Mouse (Mus musculus) thymus, postnatal 36 days (tissue): ENCODE results near the gene Rb1.

Experiments
- DNase-seq, 2 experiments: peaks; one replicate each; pipeline ENCODE4 v3.0.0; 2022; ENCODE audit warnings: mixed read lengths in 2 of 2

The Rb1 gene

DNA sequence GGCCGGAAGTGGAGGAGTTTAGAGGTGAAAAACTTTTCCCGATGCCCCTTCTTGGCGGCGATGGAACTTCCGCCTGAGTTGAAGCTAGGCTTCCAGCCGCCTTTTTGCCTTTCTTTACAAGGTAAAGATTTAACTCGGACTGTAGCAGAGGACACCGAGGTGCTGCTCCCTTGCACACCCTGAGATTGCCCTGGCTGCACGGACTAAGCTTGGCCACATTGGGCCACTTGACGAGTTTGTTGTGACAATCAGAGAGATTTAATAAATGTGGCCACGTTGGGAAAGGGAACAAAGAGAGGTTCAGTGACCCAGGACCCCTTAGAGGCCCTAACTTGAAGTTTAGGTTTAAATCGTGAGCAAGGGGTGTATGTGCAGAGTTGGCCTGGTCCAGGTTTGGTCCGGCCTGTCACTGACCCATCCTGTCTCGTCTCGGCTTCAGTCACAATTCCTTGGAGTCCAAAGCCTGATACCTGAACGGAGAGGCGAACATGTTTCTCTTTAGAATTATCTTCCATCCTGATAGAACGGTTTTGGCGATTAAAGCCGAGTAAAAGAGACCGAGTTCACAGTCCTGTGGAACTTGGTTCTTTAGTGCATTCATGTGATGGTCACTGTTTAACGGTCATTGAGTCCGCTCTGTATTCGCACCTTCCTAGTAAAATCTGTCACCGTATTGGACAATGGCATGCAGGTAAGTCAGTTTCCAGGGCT is 181.8 kb downstream of the Rb1 start:
- DNase-seq: no peak

DNA sequence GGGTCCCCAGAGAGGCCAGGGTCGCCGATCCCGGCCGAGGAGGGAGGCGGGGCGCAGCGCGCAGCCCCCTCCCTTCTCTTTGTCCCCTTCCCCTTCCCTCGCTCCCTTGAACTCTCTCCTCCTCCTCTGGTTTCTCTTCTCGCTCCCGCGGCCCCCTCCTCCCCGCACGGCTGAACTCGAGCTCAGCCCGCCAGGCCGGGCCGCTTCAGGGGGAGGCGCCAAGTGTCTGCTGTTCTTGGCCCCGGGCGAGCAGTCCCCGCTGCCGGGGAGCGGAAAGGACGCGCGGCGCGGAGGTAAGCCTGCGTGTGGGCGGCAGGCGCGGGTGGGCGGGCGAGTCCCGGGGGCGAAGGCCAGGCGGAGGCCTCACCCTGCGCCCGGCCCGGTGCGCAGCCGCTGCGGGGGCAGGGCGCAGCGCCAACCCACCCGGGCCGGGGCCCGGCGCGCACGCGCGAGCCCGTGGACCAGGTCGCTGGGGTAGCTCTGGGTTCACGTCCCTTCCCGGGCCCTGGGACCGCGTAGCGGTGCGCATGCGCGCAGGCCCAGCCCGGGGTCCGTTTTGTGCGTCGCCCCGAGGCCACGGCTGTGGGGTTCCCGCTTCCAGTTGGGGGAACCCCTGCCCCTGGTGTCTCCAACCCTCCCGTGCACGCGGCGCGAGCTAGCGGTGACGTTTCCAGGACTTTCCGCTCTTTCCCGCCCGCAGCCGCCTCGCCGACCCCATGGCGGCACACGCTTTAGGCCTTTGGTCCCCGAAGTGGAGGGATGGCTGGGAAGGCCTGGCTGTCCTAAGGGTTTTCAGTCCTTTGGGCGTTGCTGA is 182.5 kb downstream of the Rb1 start:
- DNase-seq: peak; percentile 88 to 94

DNA sequence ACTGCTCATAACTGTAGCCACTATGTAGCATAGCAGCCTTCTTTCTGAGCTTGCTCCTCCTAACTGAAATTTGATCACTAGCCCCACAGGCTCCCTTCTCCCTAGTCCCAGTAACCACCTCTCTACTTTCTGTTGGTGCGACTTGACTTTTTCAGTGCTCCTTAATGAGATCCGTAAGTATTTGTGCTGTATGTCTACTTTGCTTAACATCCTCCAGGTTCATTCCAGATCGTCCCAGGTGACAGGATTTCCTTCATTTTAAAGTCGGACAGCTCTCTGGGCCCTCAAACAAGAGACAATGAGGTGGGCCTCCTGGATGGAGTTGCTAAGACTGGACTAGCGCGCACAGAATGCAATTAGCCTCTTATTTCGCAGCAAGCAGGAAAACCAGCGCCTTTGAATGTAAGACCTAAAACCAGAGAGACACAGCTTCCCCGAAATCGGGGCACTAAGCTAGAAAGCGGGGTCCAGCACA is 183.2 kb downstream of the Rb1 start:
- no peak for DNase-seq

DNA sequence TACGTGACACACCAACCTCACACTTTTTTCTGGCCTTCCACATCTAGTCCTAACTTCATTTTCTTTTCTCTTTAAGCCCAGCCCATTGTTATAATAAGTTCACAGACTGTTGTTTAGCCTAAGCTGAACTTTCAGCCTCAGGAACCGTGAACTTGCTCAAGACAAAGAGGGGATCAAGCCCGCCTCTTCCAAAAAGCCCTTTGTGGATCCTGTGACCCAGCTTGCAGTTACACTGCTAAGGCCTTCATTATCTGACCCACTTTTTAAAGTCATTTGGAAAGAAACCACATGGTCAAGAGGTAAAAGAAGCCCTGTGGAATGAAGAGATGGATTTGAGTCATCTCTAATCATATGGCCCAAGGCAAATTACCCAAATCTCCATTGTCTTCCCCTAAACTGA is 183.8 kb downstream of the Rb1 start:
- no peak for DNase-seq

DNA sequence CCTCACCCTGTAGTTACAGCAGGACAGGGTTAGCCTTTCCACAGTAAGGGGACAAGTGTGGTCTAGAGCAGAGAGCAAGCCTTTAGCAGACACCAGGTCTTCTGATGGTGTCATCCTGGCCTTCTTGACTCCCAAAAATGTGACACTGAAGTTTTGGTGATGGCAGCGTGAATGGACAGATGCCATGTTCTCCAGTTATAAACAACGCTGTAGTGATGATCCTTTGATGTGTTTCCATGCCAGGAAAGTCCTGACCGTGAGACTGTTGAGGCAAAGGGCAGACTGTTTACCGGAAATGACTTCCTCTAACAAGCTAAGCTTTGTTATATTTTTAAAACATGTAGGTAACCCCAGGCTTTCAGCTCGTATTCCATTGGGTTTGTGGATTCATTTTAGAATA is 185.8 kb downstream of the Rb1 start:
- DNase-seq: no peak

DNA sequence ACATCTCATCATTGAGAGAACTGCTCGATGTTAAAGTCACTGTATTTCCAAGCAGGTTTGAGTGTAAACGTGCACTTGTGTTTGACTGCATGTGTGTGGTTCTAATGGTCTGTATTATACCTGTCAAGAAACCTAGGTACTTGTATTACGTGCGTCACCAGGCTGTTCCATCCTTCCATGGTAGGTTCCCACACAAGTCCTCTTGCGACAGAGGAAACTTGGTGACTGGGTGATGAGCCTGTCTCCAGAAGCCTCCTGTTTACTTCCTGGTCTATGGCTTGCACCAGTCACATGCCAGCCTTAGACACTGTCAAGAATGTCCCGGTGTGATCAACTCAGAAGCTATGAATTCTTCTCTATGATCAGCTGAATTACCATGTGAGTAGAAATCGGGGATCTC is 187.1 kb downstream of the Rb1 start:
- no peak for DNase-seq

DNA sequence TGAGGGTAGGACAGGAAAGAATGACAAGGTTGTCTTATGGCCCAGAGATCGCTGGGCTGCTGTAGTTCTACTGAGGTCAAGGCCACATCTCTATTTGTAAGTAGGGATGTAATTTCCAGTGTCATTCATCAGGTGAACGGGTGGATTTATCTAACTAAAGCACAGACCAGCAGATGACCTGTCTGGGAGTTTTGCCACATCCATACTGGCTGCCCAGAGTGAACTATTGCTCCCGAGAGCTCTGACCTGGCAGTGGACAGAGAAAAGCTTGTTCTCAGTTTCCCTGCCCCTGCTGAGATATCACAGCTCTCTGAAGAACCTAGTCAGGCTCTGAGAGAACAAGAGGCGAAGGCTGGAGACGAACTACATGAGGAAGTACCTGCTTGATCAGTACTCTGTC is 188.4 kb downstream of the Rb1 start:
- no peak for DNase-seq
